Mouse (Mus musculus) spleen, embryonic (tissue): ENCODE results near the gene Marcksl1.
"Not testable (repeated sequence)": the region's sequence is repeated elsewhere in the genome, so short reads cannot be mapped to it uniquely, and the experiment has no call there.

Experiments used
- CTCF ChIA-PET: fragments of 350-600 bp; sonication (Branson Sonifier 250); formaldehyde crosslinking; loops from one replicate; lab custom pipeline; 2022; lab: Charles Lee

Gene Marcksl1

DNA sequence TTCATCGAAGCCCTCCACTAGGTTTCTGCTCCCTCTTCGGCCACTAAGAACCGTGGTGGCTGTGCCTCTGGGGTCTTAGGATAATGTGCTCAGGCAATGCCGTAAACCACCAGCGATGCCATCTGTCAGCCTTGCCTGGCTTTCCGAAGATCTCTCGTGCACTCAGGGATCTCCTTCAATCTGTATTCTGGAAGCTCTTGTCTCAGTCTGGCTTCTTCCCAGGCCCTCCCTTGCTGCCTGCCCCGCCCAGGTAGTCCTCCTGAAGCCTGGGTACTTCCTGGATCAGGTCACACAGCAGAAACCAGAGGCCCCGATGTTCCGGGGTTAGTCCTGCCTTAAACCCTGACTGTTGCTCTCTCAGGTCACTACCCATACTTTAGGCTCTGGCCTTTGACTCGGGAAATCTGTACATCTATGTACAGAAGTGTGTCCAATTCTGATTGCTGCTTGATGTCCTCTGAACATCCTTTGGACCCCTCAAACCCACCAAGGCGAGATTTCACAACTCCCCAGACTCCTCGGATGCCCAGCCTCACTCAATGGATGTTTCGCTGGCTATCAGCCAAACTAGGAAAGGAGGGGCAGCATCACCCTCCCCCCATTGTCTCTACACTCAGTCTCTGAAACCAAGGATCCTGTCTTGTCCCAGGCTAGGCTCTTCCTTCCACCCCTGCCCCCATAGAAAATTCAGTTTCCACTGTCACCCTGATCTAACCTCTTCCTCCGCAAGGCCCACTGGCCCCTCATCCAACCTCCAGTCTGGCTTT is 4.4 kb upstream of the Marcksl1 start:
- CTCF ChIA-PET: interaction anchor here (0.6 to 0.8 kb wide), 4 partner anchors 16 to 129 kb away, joined by 3 to 13 read pairs (median 8); no protein-coding TSS in a partner anchor

- CTCF ChIA-PET: interaction anchor here (0.6 to 0.7 kb wide), 2 partner anchors 36 to 130 kb away, joined by 3 to 12 read pairs; no protein-coding TSS in a partner anchor
Measured at GRCm38 (mm10) chr4:129509650-129510049, 3.7 kb upstream of the Marcksl1 start.

GRCm38 (mm10) chr4:129510723-129511412 is 2.5 kb upstream of the Marcksl1 start:
- CTCF ChIA-PET: no interaction called here

DNA sequence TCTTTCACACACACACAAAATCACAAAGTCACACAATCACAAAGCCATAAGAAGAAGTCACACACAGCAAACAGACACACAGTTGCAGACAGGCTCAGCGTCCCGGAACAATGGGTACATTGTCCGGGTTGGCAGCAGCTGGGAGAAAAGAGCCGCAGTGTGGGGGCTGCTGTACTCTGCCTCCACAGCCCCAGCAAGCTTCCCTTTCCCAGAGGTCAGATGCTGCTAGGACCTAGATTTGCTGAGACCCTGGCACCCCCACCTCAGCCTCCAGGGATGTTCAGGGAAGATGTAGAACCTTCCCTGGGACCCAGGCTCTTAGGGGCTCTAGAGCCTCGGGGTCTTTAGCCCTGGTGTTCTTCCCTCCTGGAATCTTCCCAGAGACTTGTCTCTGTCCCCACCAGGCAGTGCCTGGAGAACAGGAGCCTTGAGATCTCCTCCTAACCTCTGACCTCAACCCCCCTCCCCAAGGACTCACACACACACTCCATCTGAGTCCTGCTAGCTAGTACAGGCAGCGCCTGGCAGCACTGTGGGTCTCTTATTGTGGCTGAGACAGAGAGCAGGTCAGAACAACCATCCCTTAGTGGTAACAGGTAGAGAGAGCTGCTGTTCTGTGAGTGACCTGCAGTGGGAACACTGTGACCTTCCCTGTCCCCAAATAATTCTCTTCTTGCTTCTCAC is 1.8 kb upstream of the Marcksl1 start:
- CTCF ChIA-PET: no interaction called here

- CTCF ChIA-PET: interaction anchor here (0.6 to 1.1 kb wide), 2 partner anchors 11 to 137 kb away, joined by 3 to 5 read pairs; no protein-coding TSS in a partner anchor
Measured at GRCm38 (mm10) chr4:129513891-129514290, 510 bp downstream of the Marcksl1 start.

- CTCF ChIA-PET: interaction anchor here (1.1 kb wide), 1 partner anchor 11 kb away, joined by 5 read pairs; no protein-coding TSS in a partner anchor
Measured at GRCm38 (mm10) chr4:129514300-129514898, 1.0 kb downstream of the Marcksl1 start.

GRCm38 (mm10) chr4:129516925-129517324 is 3.5 kb downstream of the Marcksl1 start:
- CTCF ChIA-PET: no interaction called here

GRCm38 (mm10) chr4:129518519-129518918 is 5.1 kb downstream of the Marcksl1 start:
- CTCF ChIA-PET: interaction anchor here (0.5 kb wide), 1 partner anchor 65 kb away, joined by 3 read pairs; no protein-coding TSS in a partner anchor

DNA sequence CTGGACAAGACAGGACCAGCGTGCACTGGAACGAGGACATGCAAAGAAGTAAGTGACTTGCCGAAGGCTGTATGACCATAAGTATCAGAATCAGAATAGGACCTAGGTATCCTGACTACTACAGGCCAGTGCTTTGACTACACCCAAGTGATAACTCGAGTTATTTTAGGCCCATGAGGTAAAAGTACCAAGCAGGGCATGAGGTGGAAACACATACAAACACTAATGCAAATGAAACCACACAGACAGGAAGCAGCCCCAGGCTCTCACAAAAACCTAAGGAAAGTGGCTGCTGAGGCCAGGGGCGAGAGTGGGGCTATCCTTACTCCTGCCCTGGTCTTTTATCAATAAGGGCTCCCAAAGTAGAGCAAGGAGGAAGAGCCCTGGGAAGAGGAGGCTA is 12.0 kb downstream of the Marcksl1 start:
- CTCF ChIA-PET: interaction anchor here (1.1 kb wide), 1 partner anchor 12 kb away, joined by 5 read pairs; the partner anchor contains the start of gene Marcksl1

DNA sequence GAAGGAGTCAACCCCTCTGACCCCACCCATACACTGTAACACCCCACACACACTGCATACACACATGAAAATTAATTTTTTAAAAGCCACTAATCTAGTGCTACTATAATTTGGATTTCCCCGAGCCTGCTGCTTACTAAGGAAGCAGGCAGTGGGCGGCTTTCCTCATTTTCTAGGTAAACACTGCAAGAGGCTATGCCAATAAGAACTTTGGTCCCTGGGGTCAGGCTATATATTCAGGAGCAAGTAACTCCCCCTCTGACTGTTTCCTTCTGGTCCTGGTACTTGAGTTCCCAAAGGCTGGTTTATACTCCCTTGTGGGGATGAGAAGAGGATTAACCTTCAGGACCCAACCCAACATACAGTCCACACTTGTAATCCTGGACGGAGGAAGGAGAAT is 12.5 kb downstream of the Marcksl1 start:
- CTCF ChIA-PET: no interaction called here

DNA sequence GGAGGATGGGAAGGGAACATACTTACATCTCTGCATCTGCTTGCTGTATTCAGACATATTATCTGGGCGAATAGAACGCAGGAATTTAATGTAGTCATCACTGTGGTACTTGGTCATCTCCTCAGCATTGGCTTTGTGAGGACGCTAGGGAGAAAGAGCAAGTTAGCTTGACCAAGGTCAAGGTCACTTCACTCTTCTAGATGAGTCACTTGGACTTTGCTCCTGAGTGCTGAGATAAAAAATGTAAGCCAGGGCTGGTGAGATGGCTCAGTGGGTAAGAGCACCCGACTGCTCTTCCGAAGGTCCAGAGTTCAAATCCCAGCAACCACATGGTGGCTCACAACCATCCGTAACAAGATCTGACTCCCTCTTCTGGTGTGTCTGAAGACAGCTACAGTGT is 15.5 kb downstream of the Marcksl1 start:
- CTCF ChIA-PET: not testable (repeated sequence)

DNA sequence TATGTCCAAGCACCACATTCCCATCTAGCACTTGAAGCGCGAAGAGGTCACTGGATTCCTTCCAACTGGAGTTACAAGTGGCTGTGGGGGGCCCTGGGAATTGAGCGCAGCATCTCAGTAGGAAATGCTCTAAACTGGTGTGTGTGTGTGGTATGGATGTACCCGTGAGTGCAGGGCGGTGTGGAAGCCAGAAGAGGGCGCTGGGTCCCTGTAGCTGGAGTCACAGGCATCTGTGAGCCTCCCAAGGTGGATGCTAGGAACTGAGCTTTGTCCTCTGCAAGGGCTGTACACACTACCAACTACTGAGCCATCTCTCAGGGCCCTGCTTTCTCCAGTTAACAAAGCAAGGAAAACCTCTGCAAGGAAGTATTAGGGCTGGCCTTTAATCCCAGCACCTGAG is 26.6 kb downstream of the Marcksl1 start:
- CTCF ChIA-PET: no interaction called here

GRCm38 (mm10) chr4:129541868-129542591 is 28.6 kb downstream of the Marcksl1 start:
- CTCF ChIA-PET: interaction anchor here (0.6 kb wide), 2 partner anchors 24 to 34 kb away, joined by 6 read pairs; no protein-coding TSS in a partner anchor

DNA sequence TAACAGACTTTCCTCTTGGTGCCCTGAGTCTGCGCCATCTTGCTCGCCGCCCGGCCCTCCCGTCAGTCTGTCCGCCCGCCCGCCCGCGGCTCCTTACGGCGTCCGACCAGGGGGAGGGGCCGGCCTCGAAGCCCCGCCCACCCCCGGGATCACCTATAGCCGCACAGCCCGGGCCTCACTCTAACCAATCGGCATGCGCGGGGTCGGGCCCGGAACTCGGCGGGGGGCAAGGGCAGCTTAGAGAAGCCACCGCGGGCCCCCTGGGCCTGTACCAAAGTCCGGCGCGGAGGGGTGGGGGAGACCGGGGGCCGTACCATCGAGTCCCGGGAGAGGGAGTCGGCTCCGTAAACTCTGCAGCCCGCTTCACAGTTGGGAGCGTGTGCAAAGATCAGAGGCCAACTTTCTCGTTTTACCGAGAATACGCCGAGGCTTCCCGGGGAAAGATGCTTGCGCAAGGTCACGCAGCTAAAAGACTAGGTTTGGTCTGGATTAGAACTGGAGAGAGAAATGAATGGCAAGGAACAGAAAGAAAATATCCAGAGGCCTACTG is 29.3 kb downstream of the Marcksl1 start, which contains the start of gene Hdac1:
Hdac1 (minus strand) TSS at position 122 of the 550 bp plus-strand sequence.
- CTCF ChIA-PET: interaction anchor here (0.6 kb wide), 1 partner anchor 33 kb away, joined by 6 read pairs; no protein-coding TSS in a partner anchor

DNA sequence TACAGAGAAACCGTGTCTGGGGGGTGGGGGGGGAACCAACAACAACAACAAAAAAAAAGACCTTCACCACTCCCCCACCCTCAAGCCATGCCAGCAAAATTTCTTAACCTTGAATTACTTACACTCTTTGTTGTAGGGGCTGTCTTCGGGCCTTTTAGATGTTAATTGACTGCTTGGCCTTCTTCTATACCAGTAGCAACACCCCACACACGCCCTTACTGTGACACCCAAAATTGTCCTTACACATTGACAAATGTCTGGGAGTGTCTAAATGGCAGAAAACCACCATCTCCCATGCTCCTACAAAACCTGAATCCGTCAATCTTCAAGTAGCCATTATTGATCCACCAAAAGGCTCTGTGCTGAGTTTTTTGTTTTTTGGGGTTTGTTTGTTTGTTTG is 30.7 kb downstream of the Marcksl1 start:
- CTCF ChIA-PET: no interaction called here

DNA sequence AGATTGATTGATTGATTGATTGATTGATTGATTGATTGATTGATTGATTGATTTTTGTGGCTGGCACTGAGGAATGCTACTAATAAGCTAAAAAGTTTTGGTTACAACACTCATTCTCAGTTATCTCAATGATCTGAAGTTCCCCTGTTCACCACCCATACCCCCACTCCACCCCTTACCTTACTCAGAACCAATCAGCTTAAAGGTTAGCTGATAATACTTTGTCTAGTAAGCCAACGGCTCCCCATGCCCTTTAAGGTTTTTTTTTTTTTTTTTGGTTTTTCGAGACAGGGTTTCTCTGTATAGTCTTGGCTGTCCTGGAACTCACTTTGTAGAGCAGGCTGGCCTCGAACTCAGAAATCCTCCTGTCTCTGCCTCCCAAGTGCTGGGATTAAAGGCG is 34.2 kb downstream of the Marcksl1 start:
- CTCF ChIA-PET: interaction anchor here (0.7 to 0.9 kb wide), 4 partner anchors 52 to 516 kb away, joined by 3 to 13 read pairs (median 6); no protein-coding TSS in a partner anchor

GRCm38 (mm10) chr4:129549306-129549705 is 35.9 kb downstream of the Marcksl1 start:
- CTCF ChIA-PET: interaction anchor here (0.6 to 1.2 kb wide), 4 partner anchors 16 to 540 kb away, joined by 3 to 7 read pairs (median 4); no protein-coding TSS in a partner anchor

- CTCF ChIA-PET: interaction anchor here (0.6 to 1.3 kb wide), 2 partner anchors 9 to 184 kb away, joined by 3 to 6 read pairs; no protein-coding TSS in a partner anchor
Measured at GRCm38 (mm10) chr4:129550295-129550694, 36.9 kb downstream of the Marcksl1 start.

DNA sequence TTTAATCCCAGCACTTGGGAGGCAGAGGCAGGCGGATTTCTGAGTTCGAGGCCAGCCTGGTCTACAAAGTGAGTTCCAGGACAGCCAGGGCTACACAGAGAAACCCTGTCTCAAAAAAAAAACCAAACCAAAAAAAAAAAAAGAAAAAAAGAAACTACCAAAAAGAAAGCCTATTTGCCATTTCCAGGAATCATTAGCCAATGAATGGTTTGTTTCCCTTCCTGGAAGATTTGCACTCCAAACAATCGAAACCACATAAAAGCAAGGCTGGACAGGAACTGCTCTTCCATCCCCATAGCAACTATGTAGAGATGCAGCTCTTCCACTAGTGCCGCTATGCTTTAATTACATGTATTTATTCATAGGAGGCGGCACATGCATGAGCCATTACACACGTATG is 41.1 kb downstream of the Marcksl1 start:
- CTCF ChIA-PET: interaction anchor here (0.7 to 1.5 kb wide), 2 partner anchors 17 to 21 kb away, joined by 4 to 7 read pairs; no protein-coding TSS in a partner anchor
